Mouse (Mus musculus): Measurements from ENCODE around the gene Klf14.

DNA sequence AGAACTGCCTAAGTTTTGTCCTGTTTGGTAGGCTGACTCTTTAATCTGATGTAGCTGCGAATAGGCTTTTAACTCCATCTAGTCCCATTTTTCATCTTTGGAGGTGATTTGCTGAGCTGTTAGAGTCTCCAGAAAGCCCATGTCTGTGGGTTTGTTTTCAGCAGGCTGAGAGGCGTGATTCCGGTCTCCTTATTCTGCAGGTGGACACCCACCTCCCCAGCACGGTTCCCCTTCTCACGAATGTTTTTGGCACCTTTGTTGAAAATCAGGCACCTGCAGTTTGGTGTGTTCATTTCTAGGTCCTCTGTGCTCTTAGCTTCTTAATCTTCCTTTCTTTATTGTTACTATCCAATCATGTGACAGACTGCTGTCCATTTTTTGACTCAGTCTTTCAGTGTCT, 27.5 kb upstream of the Klf14 start:
- TF ChIP-seq CTCF (IDR thresholded peaks at IDR 0.05; ENCODE audit: extremely low read depth, insufficient read length, insufficient replicate concordance, low read depth, low read length) (no peak), POLR2A (IDR thresholded peaks at IDR 0.05; ENCODE audit: low read depth, low read length) (no peak)

Data from small intestine, adult 2 months (tissue).